ENCODE assay signal across 28 mouse cellular contexts in genomic region chr7:45265518-45265917, GRCm38 (mm10). TPM values are rescaled to one million over a fixed set of nuclear protein-coding genes. Genes with fewer than 3 reads are reported as not detected.
DNase-seq lines count a peak whose midpoint lies in the region; ATAC-seq and TF ChIP-seq lines count a peak whose summit lies in the region.
"Had no signal": no experiment of that assay in that cellular context is flagged by ENCODE, and none has a peak within 500 bp of the region (broad histone marks: within the 10 kb centered on the region; RNA-seq: fewer than 3 reads in every experiment).

No protein-coding gene starts in this region.

- H3K36me3 ChIP-seq in forebrain, embryonic 11.5 days (ENCODE audit: control insufficient read depth, insufficient read depth, low read length) = no peaks in the 10 kb centered on the region
- H3K36me3 ChIP-seq in forebrain, embryonic 12.5 days (replicated peaks) = no peaks in the 10 kb centered on the region
- no peaks in the 10 kb centered on the region for H3K36me3 ChIP-seq in liver, adult 2 months (ENCODE audit: control insufficient read depth, insufficient read depth, low read length)
- H3K36me3 ChIP-seq in liver, postnatal 0 days (replicated peaks; ENCODE audit: insufficient read depth, low read length) = no peaks in the 10 kb centered on the region
- H3K36me3 ChIP-seq: G1E had no signal

- no peaks in the 10 kb centered on the region for H3K9me3 ChIP-seq in forebrain, embryonic 11.5 days (ENCODE audit: control insufficient read depth, low read length)
- no peaks in the 10 kb centered on the region for H3K9me3 ChIP-seq in forebrain, embryonic 12.5 days
- no peaks in the 10 kb centered on the region for H3K9me3 ChIP-seq in liver, postnatal 0 days (ENCODE audit: low read length)
- H3K9me3 ChIP-seq: G1E had no signal

- TF ChIP-seq CTCF in liver, adult 2 months (IDR thresholded peaks at IDR 0.05; ENCODE audit: low read depth, low read length) = no peak
- TF ChIP-seq CTCF in liver, postnatal 0 days (IDR thresholded peaks at IDR 0.05; ENCODE audit: low read depth) = no peak

- H3K27me3 ChIP-seq in forebrain, embryonic 11.5 days (ENCODE audit: control insufficient read depth, insufficient read depth, low read length) = no peaks in the 10 kb centered on the region
- H3K27me3 ChIP-seq in forebrain, embryonic 12.5 days = peaks cover 8% of the 10 kb centered on the region; the same call in 1 of the 2 replicates
- no peaks in the 10 kb centered on the region for H3K27me3 ChIP-seq in liver, adult 2 months (ENCODE audit: control insufficient read depth, insufficient read depth, low read length)
- no peaks in the 10 kb centered on the region for H3K27me3 ChIP-seq in liver, postnatal 0 days (ENCODE audit: insufficient read depth, low read length)

- WGBS in forebrain, embryonic 11.5 days = 82% methylated on average over 1 of the region's 1 CpGs
- WGBS in forebrain, embryonic 12.5 days = 63% methylated on average over 1 of the region's 1 CpGs
- 80% methylated on average over 1 of the region's 1 CpGs for WGBS in liver, adult 2 months
- WGBS in liver, postnatal 0 days (ENCODE audit: insufficient replicate concordance) = 47% methylated on average over 1 of the region's 1 CpGs

- no peak for TF ChIP-seq POLR2A in liver, adult 2 months (IDR thresholded peaks at IDR 0.05; ENCODE audit: extremely low read depth, insufficient read depth, low read length)

- H3K4me3 ChIP-seq in forebrain, embryonic 11.5 days (ENCODE audit: low read depth, low read length) = no peak overlapping the region
- H3K4me3 ChIP-seq in forebrain, embryonic 12.5 days (replicated peaks) = no peak overlapping the region
- H3K4me3 ChIP-seq in liver, adult 2 months (ENCODE audit: insufficient read depth, low read depth, low read length) = no peak overlapping the region
- no peak overlapping the region for H3K4me3 ChIP-seq in liver, postnatal 0 days (ENCODE audit: low read depth, low read length)

- no peak overlapping the region for H3K27ac ChIP-seq in forebrain, embryonic 11.5 days (ENCODE audit: low read depth, low read length)
- no peak overlapping the region for H3K27ac ChIP-seq in forebrain, embryonic 12.5 days
- H3K27ac ChIP-seq in liver, adult 2 months (replicated peaks; ENCODE audit: insufficient read depth, low read depth, low read length) = no peak overlapping the region
- no peak overlapping the region for H3K27ac ChIP-seq in liver, postnatal 0 days (ENCODE audit: low read depth)

- H3K9ac ChIP-seq in forebrain, embryonic 11.5 days (ENCODE audit: low read length) = no peak overlapping the region
- no peak overlapping the region for H3K9ac ChIP-seq in forebrain, embryonic 12.5 days
- no peak overlapping the region for H3K9ac ChIP-seq in liver, adult 2 months (ENCODE audit: low read depth, low read length)
- H3K9ac ChIP-seq in liver, postnatal 0 days (replicated peaks) = no peak overlapping the region

- no peak for TF ChIP-seq EP300 in liver, postnatal 0 days (IDR thresholded peaks at IDR 0.05; ENCODE audit: low read depth)

- peak; percentile 23 for DNase-seq in forebrain, embryonic 11.5 days (ENCODE audit: low spot score)
- DNase-seq in liver, adult 2 months (ENCODE audit: extremely low read depth, low read depth, low spot score) = peak; percentile 52
- no peak for DNase-seq in liver, postnatal 0 days
- DNase-seq in ES-CJ7 (ENCODE audit: low read depth, low spot score) (peak; percentile 44), R1 (ENCODE audit: low read depth, low spot score) (peak; percentile 86)
- DNase-seq in cerebellum, adult 11 months = no peak
- no peak for DNase-seq in thymus, postnatal 10 days (ENCODE audit: low spot score in 2 of 2)
- DNase-seq: adrenal gland, adult 2 months; adrenal gland, adult 8-10 months; adrenal gland, postnatal 10 days; adrenal gland, postnatal 14 days; adrenal gland, postnatal 25 days; adrenal gland, postnatal 36 days; B cell, adult 2 months; cerebellum, adult 11-12 months; cerebellum, adult 18-20 months; cerebellum, adult 2 months; cerebellum, adult 8-10 months had no signal

- no peaks in the 10 kb centered on the region for H3K4me1 ChIP-seq in forebrain, embryonic 11.5 days (replicated peaks; ENCODE audit: control insufficient read depth, insufficient read depth, low read length)
- no peaks in the 10 kb centered on the region; the same call in 1 of the 2 replicates for H3K4me1 ChIP-seq in forebrain, embryonic 12.5 days
- H3K4me1 ChIP-seq in liver, adult 2 months (ENCODE audit: control insufficient read depth, insufficient read depth, low read length) = peaks cover 14% of the 10 kb centered on the region
- peaks cover 4% of the 10 kb centered on the region; the same call in 1 of the 2 replicates for H3K4me1 ChIP-seq in liver, postnatal 0 days (ENCODE audit: insufficient read depth)

- no peak for ATAC-seq in forebrain, embryonic 11.5 days (replicated peaks; ENCODE audit: low FRiP score)
- no peak for ATAC-seq in forebrain, embryonic 12.5 days (ENCODE audit: low FRiP score)
- no peak for ATAC-seq in liver, postnatal 0 days
- ATAC-seq: activated CD4-positive, CD25-positive, alpha-beta regulatory T cell, adult 4 months; CD4-positive, CD25-positive, alpha-beta regulatory T cell, adult 4 months; Patski had no signal

- H3K79me2 ChIP-seq in liver, adult 2 months (ENCODE audit: control insufficient read depth, insufficient read depth, low read length) = no peaks in the 10 kb centered on the region

- no peak overlapping the region for H3K4me2 ChIP-seq in forebrain, embryonic 11.5 days (ENCODE audit: low read depth, low read length, severe bottlenecking)
- no peak overlapping the region for H3K4me2 ChIP-seq in forebrain, embryonic 12.5 days
- H3K4me2 ChIP-seq in liver, postnatal 0 days (ENCODE audit: low read depth, low read length) = no peak overlapping the region

RNA-seq across cellular contexts. Expression of gene Slc6a21, which starts 11.8 kb away (rescaled TPM):
- polyA plus RNA-seq in forebrain, embryonic 11.5 days (2014; fragmentation: Nextera tagmentation; extraction: Ambion mirVana) = not detected in 2 replicates
- not detected in 2 replicates for polyA plus RNA-seq in forebrain, embryonic 12.5 days (2016; fragmentation: Nextera tagmentation; extraction: Ambion mirVana)
- not detected in 2 replicates for total RNA-seq in liver, adult 2 months (2014; rRNA removed)
- 0.12 and 0.18 TPM in 2 replicates for polyA plus RNA-seq in liver, adult 2 months (2012; rRNA removed)
- polyA plus RNA-seq in liver, postnatal 0 days (2015; fragmentation: Nextera tagmentation; extraction: Ambion mirVana) = 0.32 and 0.43 TPM in 2 replicates
- total RNA-seq: adrenal gland, adult 2 months; adrenal gland, postnatal 14 days; adrenal gland, postnatal 25 days; adrenal gland, postnatal 4 days; CH12.LX; MEL had no signal
- polyA plus RNA-seq: activated CD4-positive, CD25-positive, alpha-beta regulatory T cell, adult 4 months; adrenal gland, adult 2 months; C2C12; CD4-positive, CD25-positive, alpha-beta regulatory T cell, adult 4 months; cerebellum, adult 2 months; G1E; Patski had no signal

RNA-seq across cellular contexts. Expression of gene Slc6a16, which starts 24.6 kb away (rescaled TPM):
- polyA plus RNA-seq in forebrain, embryonic 11.5 days (2014; fragmentation: Nextera tagmentation; extraction: Ambion mirVana) = 0.36 TPM in 1 of 2 replicates, not detected in the other
- 0.09 and 0.20 TPM in 2 replicates for polyA plus RNA-seq in forebrain, embryonic 12.5 days (2016; fragmentation: Nextera tagmentation; extraction: Ambion mirVana)
- total RNA-seq in liver, adult 2 months (2014; rRNA removed) = 0.20 and 0.37 TPM in 2 replicates
- 0.86 and 1.9 TPM in 2 replicates for polyA plus RNA-seq in liver, adult 2 months (2012; rRNA removed)
- polyA plus RNA-seq in liver, postnatal 0 days (2015; fragmentation: Nextera tagmentation; extraction: Ambion mirVana) = 0.46 and 0.49 TPM in 2 replicates
- total RNA-seq: adrenal gland, adult 18-20 months; adrenal gland, adult 2 months; adrenal gland, postnatal 14 days; adrenal gland, postnatal 25 days; adrenal gland, postnatal 36 days; MEL had no signal
- polyA plus RNA-seq: activated CD4-positive, CD25-positive, alpha-beta regulatory T cell, adult 4 months; adrenal gland, adult 2 months; C2C12; CD4-positive, CD25-positive, alpha-beta regulatory T cell, adult 4 months; G1E; Patski had no signal

RNA-seq across cellular contexts. Expression of gene Cd37, which starts 26.6 kb away (rescaled TPM):
- polyA plus RNA-seq in forebrain, embryonic 11.5 days (2014; fragmentation: Nextera tagmentation; extraction: Ambion mirVana) = 0.60 and 1.1 TPM in 2 replicates
- polyA plus RNA-seq in forebrain, embryonic 12.5 days (2016; fragmentation: Nextera tagmentation; extraction: Ambion mirVana) = 1.2 and 1.3 TPM in 2 replicates
- total RNA-seq in liver, adult 2 months (2014; rRNA removed) = 1.4 and 1.5 TPM in 2 replicates
- 4.5 and 11.5 TPM in 2 replicates for polyA plus RNA-seq in liver, adult 2 months (2012; rRNA removed)
- 29.8 and 31.8 TPM in 2 replicates for polyA plus RNA-seq in liver, postnatal 0 days (2015; fragmentation: Nextera tagmentation; extraction: Ambion mirVana)

RNA-seq across cellular contexts. Expression of gene Tead2, which starts 50.0 kb away (rescaled TPM):
- polyA plus RNA-seq in forebrain, embryonic 11.5 days (2014; fragmentation: Nextera tagmentation; extraction: Ambion mirVana) = 297 and 318 TPM in 2 replicates
- 245 and 256 TPM in 2 replicates for polyA plus RNA-seq in forebrain, embryonic 12.5 days (2016; fragmentation: Nextera tagmentation; extraction: Ambion mirVana)
- 1.2 and 1.5 TPM in 2 replicates for total RNA-seq in liver, adult 2 months (2014; rRNA removed)
- polyA plus RNA-seq in liver, adult 2 months (2012; rRNA removed) = 0.97 and 2.9 TPM in 2 replicates
- 15.5 and 20.2 TPM in 2 replicates for polyA plus RNA-seq in liver, postnatal 0 days (2015; fragmentation: Nextera tagmentation; extraction: Ambion mirVana)
- polyA plus RNA-seq: G1E had no signal

RNA-seq across cellular contexts. Expression of gene Dkkl1, which starts 53.6 kb away (rescaled TPM):
- 0.48 TPM in 1 of 2 replicates, not detected in the other for polyA plus RNA-seq in forebrain, embryonic 11.5 days (2014; fragmentation: Nextera tagmentation; extraction: Ambion mirVana)
- polyA plus RNA-seq in forebrain, embryonic 12.5 days (2016; fragmentation: Nextera tagmentation; extraction: Ambion mirVana) = 0.72 and 0.78 TPM in 2 replicates
- not detected in 2 replicates for total RNA-seq in liver, adult 2 months (2014; rRNA removed)
- polyA plus RNA-seq in liver, adult 2 months (2012; rRNA removed) = 0.21 TPM in 1 of 2 replicates, not detected in the other
- 0.95 and 1.5 TPM in 2 replicates for polyA plus RNA-seq in liver, postnatal 0 days (2015; fragmentation: Nextera tagmentation; extraction: Ambion mirVana)
- total RNA-seq: adrenal gland, adult 18-20 months; adrenal gland, adult 2 months; adrenal gland, adult 8-10 months; adrenal gland, postnatal 14 days; adrenal gland, postnatal 25 days; adrenal gland, postnatal 36 days had no signal
- polyA plus RNA-seq: adrenal gland, adult 2 months; G1E; Patski had no signal

Comparison
In these comparisons a context has a peak if more than half of its experiments do, and no peak if none do; other contexts are left out.
1. DNase-seq: peak in forebrain, embryonic 11.5 days (single experiment), liver, adult 2 months (single experiment), ES-CJ7 (single experiment) and R1 (single experiment); none in liver, postnatal 0 days (single experiment), cerebellum, adult 11 months (single experiment) and thymus, postnatal 10 days (0 of 2).